Mouse (Mus musculus): Measurements from ENCODE around the gene Cep170. TPM values are rescaled to one million over a fixed set of nuclear protein-coding genes. Genes with fewer than 3 reads are reported as not detected.

Cep170 gene
- polyA plus RNA-seq, 1 experiment from 2014 or later, result 69.2 TPM

DNA sequence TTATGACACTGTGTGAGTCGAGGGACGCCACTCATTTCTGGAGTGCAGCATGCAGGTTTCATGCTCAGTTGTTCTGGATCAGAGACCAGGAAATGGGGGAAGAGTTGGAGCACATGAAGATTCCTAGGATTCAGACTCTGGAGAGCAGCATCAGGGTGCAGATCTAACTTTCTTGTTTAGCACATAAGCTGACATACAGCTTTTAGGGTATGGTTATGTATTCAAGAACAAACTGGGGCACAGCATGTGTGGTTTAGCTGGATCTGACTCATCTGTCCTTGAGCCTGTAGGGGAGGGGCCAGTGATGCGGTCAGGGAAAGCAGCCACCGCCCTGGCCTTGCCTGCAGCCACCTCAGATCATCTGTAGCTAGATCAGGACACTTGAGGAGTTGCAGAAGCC, 13.5 kb upstream of the Cep170 start:
- DNase-seq (ENCODE audit: low spot score, missing footprints), result peak; percentile 8
- H3K36me3 ChIP-seq (ENCODE audit: control insufficient read depth, insufficient read depth, low read length), result no peaks in the 10 kb centered on the region
- no peaks in the 10 kb centered on the region for H3K27me3 ChIP-seq (ENCODE audit: control insufficient read depth, insufficient read depth, low read length)
- WGBS, result 78% methylated on average over 4 of the region's 4 CpGs
- no peak for ATAC-seq (ENCODE audit: low FRiP score)
- no peaks in the 10 kb centered on the region for H3K4me1 ChIP-seq (ENCODE audit: control insufficient read depth, insufficient read depth, low read length)
- no peaks in the 10 kb centered on the region for H3K9me3 ChIP-seq (ENCODE audit: control insufficient read depth, low read length)
- H3K27ac ChIP-seq (ENCODE audit: low read depth, low read length), result no peak overlapping the region
- no peak overlapping the region for H3K9ac ChIP-seq (ENCODE audit: low read length)
- H3K4me3 ChIP-seq (ENCODE audit: low read depth, low read length), result no peak overlapping the region
- H3K4me2 ChIP-seq, result no peak overlapping the region

DNA sequence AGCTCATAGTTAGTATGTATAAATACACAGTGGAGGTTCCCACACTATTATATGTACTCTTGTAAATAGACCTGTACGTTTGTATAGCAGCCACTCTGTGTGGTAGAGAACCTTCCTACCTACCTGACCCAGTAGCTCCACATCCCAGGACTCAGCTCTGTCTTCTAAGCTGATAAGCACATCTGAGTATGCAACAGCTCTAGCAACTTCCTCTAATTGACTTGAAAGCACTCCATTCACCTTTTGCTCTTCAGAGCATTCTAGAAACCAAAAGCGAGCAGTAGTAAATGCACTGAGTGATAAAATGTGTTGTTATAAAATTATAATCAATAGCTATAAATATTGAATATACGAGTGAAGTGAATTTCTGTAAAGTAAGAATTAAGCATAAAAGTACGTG, 13.1 kb upstream of the Cep170 start:
- H3K27ac ChIP-seq (ENCODE audit: low read depth, low read length), result no peak overlapping the region
- 92% methylated on average over 4 of the region's 4 CpGs for WGBS
- peak; percentile 51 for DNase-seq (ENCODE audit: low spot score, missing footprints)
- H3K4me2 ChIP-seq, result no peak overlapping the region
- H3K4me1 ChIP-seq (ENCODE audit: control insufficient read depth, insufficient read depth, low read length), result no peaks in the 10 kb centered on the region
- H3K9me3 ChIP-seq (ENCODE audit: control insufficient read depth, low read length), result no peaks in the 10 kb centered on the region
- H3K27me3 ChIP-seq (ENCODE audit: control insufficient read depth, insufficient read depth, low read length), result no peaks in the 10 kb centered on the region
- no peak overlapping the region for H3K4me3 ChIP-seq (ENCODE audit: low read depth, low read length)
- H3K36me3 ChIP-seq (ENCODE audit: control insufficient read depth, insufficient read depth, low read length), result no peaks in the 10 kb centered on the region
- ATAC-seq (ENCODE audit: low FRiP score), result no peak
- H3K9ac ChIP-seq (ENCODE audit: low read length), result no peak overlapping the region

DNA sequence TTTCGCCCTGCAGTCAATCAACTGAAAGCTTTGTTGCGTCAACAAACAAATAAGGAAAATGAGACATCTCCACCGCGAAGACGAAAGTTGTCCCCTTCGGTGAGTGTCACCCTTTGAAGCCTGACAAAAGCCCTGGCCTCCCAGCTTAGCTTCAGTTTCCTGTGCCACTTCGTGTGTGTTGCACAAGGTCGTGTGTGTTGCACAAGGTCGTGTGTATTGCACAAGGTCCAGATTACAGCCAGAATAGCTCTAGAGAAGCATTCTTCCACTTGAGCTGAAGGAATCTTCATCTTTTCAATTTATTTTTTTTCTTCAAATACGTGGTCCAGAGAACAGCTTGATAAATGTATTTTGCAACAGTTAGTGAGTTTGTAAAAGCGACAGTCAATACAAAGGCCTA, 12.3 kb upstream of the Cep170 start:
- no peak for ATAC-seq (ENCODE audit: low FRiP score)
- Histone ChIP-seq H3K4me1 (ENCODE audit: control insufficient read depth, insufficient read depth, low read length) (no peaks in the 10 kb centered on the region), H3K27ac (ENCODE audit: low read depth, low read length) (no peak overlapping the region)

DNA sequence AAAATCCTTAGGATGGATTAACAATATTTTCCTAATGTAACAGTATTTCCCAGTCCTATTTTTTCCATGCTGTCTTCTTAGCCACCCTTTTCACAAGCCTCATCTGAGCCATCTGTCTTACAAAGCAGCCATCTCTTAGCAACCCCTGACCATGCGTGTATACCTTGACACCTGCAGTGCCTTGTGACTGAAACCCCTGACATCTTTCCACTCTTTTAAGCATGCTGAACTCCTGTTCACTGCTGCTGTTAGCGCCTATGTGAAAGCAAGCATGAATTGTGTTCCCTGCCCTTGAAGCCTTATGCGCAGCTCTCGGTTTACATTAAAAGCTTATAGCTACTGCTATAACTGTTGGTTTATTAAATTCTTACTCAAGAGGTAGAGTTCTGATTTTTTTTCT, 11.2 kb upstream of the Cep170 start:
- H3K27me3 ChIP-seq (ENCODE audit: control insufficient read depth, insufficient read depth, low read length), result no peaks in the 10 kb centered on the region
- no peak overlapping the region for H3K4me2 ChIP-seq
- no peak overlapping the region for H3K27ac ChIP-seq (ENCODE audit: low read depth, low read length)
- no peaks in the 10 kb centered on the region for H3K4me1 ChIP-seq (ENCODE audit: control insufficient read depth, insufficient read depth, low read length)
- 89% methylated on average over 4 of the region's 4 CpGs for WGBS
- H3K4me3 ChIP-seq (ENCODE audit: low read depth, low read length), result no peak overlapping the region
- no peak overlapping the region for H3K9ac ChIP-seq (ENCODE audit: low read length)
- no peaks in the 10 kb centered on the region for H3K9me3 ChIP-seq (ENCODE audit: control insufficient read depth, low read length)
- H3K36me3 ChIP-seq (ENCODE audit: control insufficient read depth, insufficient read depth, low read length), result no peaks in the 10 kb centered on the region
- peak; percentile 14 for DNase-seq (ENCODE audit: low spot score, missing footprints)
- no peak for ATAC-seq (ENCODE audit: low FRiP score)

More for the DNA sequence above, 12.3 kb upstream of the Cep170 start:
- WGBS, result 90% methylated on average over 11 of the region's 11 CpGs
- Histone ChIP-seq H3K9me3 (ENCODE audit: control insufficient read depth, low read length) (no peaks in the 10 kb centered on the region), H3K4me3 (ENCODE audit: low read depth, low read length) (no peak overlapping the region), H3K4me2 (no peak overlapping the region), H3K9ac (ENCODE audit: low read length) (no peak overlapping the region), H3K27me3 (ENCODE audit: control insufficient read depth, insufficient read depth, low read length) (no peaks in the 10 kb centered on the region), H3K36me3 (ENCODE audit: control insufficient read depth, insufficient read depth, low read length) (no peaks in the 10 kb centered on the region)
- no peak for DNase-seq (ENCODE audit: low spot score, missing footprints)

DNA sequence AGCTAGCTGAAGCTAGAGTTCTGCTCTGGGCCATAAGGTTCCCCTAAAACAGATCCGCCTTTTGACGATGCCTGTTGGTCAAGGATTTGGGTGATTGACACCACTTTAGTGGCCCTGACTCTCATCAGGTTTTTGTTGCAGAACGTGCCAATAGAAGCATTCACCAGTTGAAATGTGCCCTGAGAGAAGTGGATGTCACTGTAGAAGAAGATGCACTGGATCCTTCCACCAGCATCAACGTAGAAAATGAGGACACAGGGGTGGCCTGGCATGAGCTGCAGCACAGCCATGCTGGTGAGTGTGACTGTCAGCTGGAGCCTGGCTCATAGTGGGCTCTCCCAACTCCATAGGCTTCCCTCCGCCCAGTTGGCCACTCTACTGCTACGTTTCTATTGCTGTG, 10.7 kb upstream of the Cep170 start:
- Histone ChIP-seq H3K27ac (ENCODE audit: low read depth, low read length) (no peak overlapping the region), H3K27me3 (ENCODE audit: control insufficient read depth, insufficient read depth, low read length) (no peaks in the 10 kb centered on the region), H3K36me3 (ENCODE audit: control insufficient read depth, insufficient read depth, low read length) (no peaks in the 10 kb centered on the region), H3K4me2 (no peak overlapping the region), H3K9me3 (ENCODE audit: control insufficient read depth, low read length) (no peaks in the 10 kb centered on the region), H3K4me3 (ENCODE audit: low read depth, low read length) (no peak overlapping the region), H3K4me1 (ENCODE audit: control insufficient read depth, insufficient read depth, low read length) (no peaks in the 10 kb centered on the region), H3K9ac (ENCODE audit: low read length) (no peak overlapping the region)
- 83% methylated on average over 6 of the region's 6 CpGs for WGBS
- DNase-seq (ENCODE audit: low spot score, missing footprints) (peak; percentile 79), ATAC-seq (ENCODE audit: low FRiP score) (no peak)

DNA sequence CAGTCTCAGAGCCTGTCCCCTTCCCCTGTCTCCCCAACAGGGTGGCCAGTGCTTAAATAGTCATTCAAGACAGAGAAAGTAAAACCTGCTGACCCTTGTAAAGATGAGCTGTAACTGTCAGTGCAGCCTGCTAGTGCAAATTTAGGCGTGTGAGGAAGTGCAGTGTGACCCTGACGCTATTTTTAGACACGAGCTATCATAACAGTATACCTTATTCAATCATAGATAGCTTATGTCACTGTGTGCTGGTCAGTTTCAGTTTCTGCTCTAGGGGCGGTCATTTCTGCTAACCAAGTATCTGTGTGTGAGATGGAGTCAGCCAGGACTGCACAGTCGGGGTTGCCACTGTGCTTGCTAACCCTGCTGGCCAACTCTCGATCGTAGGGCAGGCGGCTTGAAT, 10.0 kb upstream of the Cep170 start:
- no peaks in the 10 kb centered on the region for H3K4me1 ChIP-seq (ENCODE audit: control insufficient read depth, insufficient read depth, low read length)
- no peaks in the 10 kb centered on the region for H3K9me3 ChIP-seq (ENCODE audit: control insufficient read depth, low read length)
- H3K36me3 ChIP-seq (ENCODE audit: control insufficient read depth, insufficient read depth, low read length), result no peaks in the 10 kb centered on the region
- H3K4me2 ChIP-seq, result no peak overlapping the region
- no peak overlapping the region for H3K27ac ChIP-seq (ENCODE audit: low read depth, low read length)
- H3K4me3 ChIP-seq (ENCODE audit: low read depth, low read length), result no peak overlapping the region
- ATAC-seq (ENCODE audit: low FRiP score) (no peak), DNase-seq (ENCODE audit: low spot score, missing footprints) (peak; percentile 70)
- H3K27me3 ChIP-seq (ENCODE audit: control insufficient read depth, insufficient read depth, low read length), result no peaks in the 10 kb centered on the region
- no peak overlapping the region for H3K9ac ChIP-seq (ENCODE audit: low read length)
- 90% methylated on average over 8 of the region's 8 CpGs for WGBS

DNA sequence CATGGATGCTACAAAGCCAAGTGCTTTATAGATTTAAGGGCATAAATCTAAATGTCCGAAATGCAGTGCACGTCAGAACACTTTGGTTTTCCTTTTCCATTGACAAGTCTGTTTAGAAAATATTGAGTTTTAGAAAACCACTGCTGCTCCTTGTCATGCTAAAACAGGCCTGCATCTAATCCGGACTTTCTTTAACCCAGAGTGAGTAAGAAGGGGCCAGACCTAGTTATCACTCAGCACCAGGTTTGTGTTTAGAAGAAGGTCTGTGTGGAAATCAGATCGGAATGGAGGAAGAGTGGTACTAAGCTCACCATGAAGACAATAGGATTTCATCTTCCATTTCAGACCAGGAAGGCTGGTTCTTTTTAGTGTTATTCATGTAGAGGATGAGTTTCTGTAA, 9.1 kb upstream of the Cep170 start:
- Histone ChIP-seq H3K36me3 (ENCODE audit: control insufficient read depth, insufficient read depth, low read length) (no peaks in the 10 kb centered on the region), H3K4me3 (ENCODE audit: low read depth, low read length) (no peak overlapping the region), H3K9ac (ENCODE audit: low read length) (no peak overlapping the region), H3K4me2 (no peak overlapping the region), H3K27me3 (ENCODE audit: control insufficient read depth, insufficient read depth, low read length) (no peaks in the 10 kb centered on the region), H3K9me3 (ENCODE audit: control insufficient read depth, low read length) (no peaks in the 10 kb centered on the region), H3K4me1 (ENCODE audit: control insufficient read depth, insufficient read depth, low read length) (no peaks in the 10 kb centered on the region), H3K27ac (ENCODE audit: low read depth, low read length) (no peak overlapping the region)
- ATAC-seq (ENCODE audit: low FRiP score) (no peak), DNase-seq (ENCODE audit: low spot score, missing footprints) (peak; percentile 54)
- WGBS, result 88% methylated on average over 4 of the region's 4 CpGs

DNA sequence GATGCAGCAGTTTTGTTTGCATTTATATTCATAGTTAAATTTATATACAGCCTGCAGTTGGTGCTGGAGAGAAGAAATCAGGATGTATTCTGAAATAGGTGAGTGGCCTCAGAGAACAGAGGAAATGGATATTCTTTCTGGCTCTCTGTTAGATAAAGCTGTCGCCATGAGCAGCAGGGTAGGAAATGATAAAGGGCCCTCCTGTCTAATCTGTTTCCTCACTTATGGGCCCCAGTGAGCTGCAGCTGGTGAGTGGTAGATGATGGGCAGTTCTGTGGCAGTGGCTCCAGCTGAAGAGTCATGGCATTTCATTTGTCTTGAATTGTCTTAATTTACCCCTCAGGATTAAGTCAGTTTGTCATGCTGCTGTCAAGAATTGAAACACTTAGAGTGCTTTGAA, 8.1 kb upstream of the Cep170 start:
- 44% methylated on average over 1 of the region's 1 CpGs for WGBS
- Histone ChIP-seq H3K4me3 (ENCODE audit: low read depth, low read length) (no peak overlapping the region), H3K27me3 (ENCODE audit: control insufficient read depth, insufficient read depth, low read length) (no peaks in the 10 kb centered on the region), H3K9ac (ENCODE audit: low read length) (no peak overlapping the region), H3K4me1 (ENCODE audit: control insufficient read depth, insufficient read depth, low read length) (no peaks in the 10 kb centered on the region), H3K9me3 (ENCODE audit: control insufficient read depth, low read length) (no peaks in the 10 kb centered on the region), H3K4me2 (no peak overlapping the region), H3K27ac (ENCODE audit: low read depth, low read length) (no peak overlapping the region), H3K36me3 (ENCODE audit: control insufficient read depth, insufficient read depth, low read length) (no peaks in the 10 kb centered on the region)
- no peak for ATAC-seq (ENCODE audit: low FRiP score)
- peak; percentile 76 for DNase-seq (ENCODE audit: low spot score, missing footprints)

DNA sequence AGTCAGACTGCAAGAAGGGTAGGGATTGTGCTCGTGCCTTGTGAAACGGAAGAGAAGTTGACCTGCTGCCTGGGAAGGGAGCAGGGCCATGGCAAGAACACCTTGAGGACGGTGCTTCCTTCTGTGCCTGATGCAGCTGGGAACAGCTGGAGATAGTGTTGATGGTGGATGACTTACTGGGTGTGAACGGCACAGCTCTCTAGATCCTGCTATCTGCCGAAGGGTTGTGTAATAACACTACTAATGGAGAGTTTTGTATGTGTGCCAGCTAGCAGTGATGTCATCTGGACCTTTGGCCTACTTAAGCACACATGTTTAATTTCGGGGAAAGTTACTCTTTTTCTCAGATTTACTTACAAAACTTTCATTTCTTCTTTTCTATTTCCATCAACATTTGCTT, 4.9 kb upstream of the Cep170 start:
- 82% methylated on average over 6 of the region's 6 CpGs for WGBS

DNA sequence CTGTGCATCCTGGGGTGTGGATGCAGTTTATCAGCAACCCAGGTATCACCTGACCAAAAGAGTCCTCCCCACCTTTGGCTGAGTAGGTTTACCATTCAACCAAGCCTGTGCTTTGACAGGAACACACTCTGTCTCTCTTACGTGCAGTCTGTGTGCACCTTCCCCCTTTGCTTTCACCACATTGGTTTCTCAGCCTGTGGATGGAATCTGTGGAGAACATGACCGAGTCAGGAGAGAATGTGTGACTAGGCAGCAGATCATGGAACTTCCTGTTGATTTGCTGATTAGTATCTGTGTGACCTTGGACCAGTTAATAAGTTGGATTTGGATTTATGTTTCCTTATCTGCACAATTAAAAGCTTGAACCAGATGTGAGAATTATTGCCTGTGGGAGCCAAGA, 4.3 kb upstream of the Cep170 start:
- Histone ChIP-seq H3K27me3 (ENCODE audit: control insufficient read depth, insufficient read depth, low read length) (no peaks in the 10 kb centered on the region), H3K4me2 (no peak overlapping the region), H3K9me3 (ENCODE audit: control insufficient read depth, low read length) (no peaks in the 10 kb centered on the region), H3K27ac (ENCODE audit: low read depth, low read length) (no peak overlapping the region), H3K9ac (ENCODE audit: low read length) (no peak overlapping the region), H3K4me3 (ENCODE audit: low read depth, low read length) (no peak overlapping the region), H3K4me1 (ENCODE audit: control insufficient read depth, insufficient read depth, low read length) (no peaks in the 10 kb centered on the region), H3K36me3 (ENCODE audit: control insufficient read depth, insufficient read depth, low read length) (no peaks in the 10 kb centered on the region)
- no peak for ATAC-seq (ENCODE audit: low FRiP score)
- WGBS, result 83% methylated on average over 2 of the region's 2 CpGs
- no peak for DNase-seq (ENCODE audit: low spot score, missing footprints)

More for the DNA sequence above, 4.9 kb upstream of the Cep170 start:
- no peak overlapping the region for H3K27ac ChIP-seq (ENCODE audit: low read depth, low read length)
- no peaks in the 10 kb centered on the region for H3K27me3 ChIP-seq (ENCODE audit: control insufficient read depth, insufficient read depth, low read length)
- DNase-seq (ENCODE audit: low spot score, missing footprints) (peak; percentile 59), ATAC-seq (ENCODE audit: low FRiP score) (no peak)
- no peak overlapping the region for H3K4me2 ChIP-seq
- H3K4me1 ChIP-seq (ENCODE audit: control insufficient read depth, insufficient read depth, low read length), result no peaks in the 10 kb centered on the region
- no peaks in the 10 kb centered on the region for H3K9me3 ChIP-seq (ENCODE audit: control insufficient read depth, low read length)
- no peak overlapping the region for H3K9ac ChIP-seq (ENCODE audit: low read length)
- H3K36me3 ChIP-seq (ENCODE audit: control insufficient read depth, insufficient read depth, low read length), result no peaks in the 10 kb centered on the region
- H3K4me3 ChIP-seq (ENCODE audit: low read depth, low read length), result no peak overlapping the region

Data from midbrain, embryonic 11.5 days (tissue).